18 mouse cellular contexts compared by ENCODE assay signal in genomic region chr5:22999811-23000210, GRCm38 (mm10).
"Had no signal": no experiment of that assay in that cellular context is flagged by ENCODE, and none has a peak within 500 bp of the region (broad histone marks: within the 10 kb centered on the region; RNA-seq: fewer than 3 reads in every experiment).

No protein-coding gene starts in this region.

- H3K27ac ChIP-seq: kidney, embryonic 15.5 days; limb, embryonic 10.5 days; limb, embryonic 13.5 days; liver, embryonic 12.5 days; liver, embryonic 15.5 days; lung, embryonic 15.5 days; midbrain, embryonic 10.5 days; midbrain, embryonic 15.5 days had no signal

- H3K4me2 ChIP-seq: kidney, embryonic 15.5 days; limb, embryonic 13.5 days; liver, embryonic 12.5 days; liver, embryonic 15.5 days; lung, embryonic 15.5 days; midbrain, embryonic 15.5 days had no signal

- H3K4me3 ChIP-seq: kidney, embryonic 15.5 days; limb, embryonic 10.5 days; limb, embryonic 13.5 days; liver, embryonic 12.5 days; liver, embryonic 15.5 days; lung, embryonic 15.5 days; megakaryocyte, embryonic 14.5 days; midbrain, embryonic 10.5 days; midbrain, embryonic 15.5 days had no signal

- H3K9me3 ChIP-seq: kidney, embryonic 15.5 days; limb, embryonic 10.5 days; limb, embryonic 13.5 days; liver, embryonic 12.5 days; liver, embryonic 15.5 days; lung, embryonic 15.5 days; megakaryocyte, embryonic 14.5 days; midbrain, embryonic 10.5 days; midbrain, embryonic 15.5 days had no signal

- ATAC-seq: liver, embryonic 12.5 days; midbrain, embryonic 15.5 days had no signal

- H3K9ac ChIP-seq: kidney, embryonic 15.5 days; limb, embryonic 13.5 days; liver, embryonic 12.5 days; liver, embryonic 15.5 days; lung, embryonic 15.5 days; midbrain, embryonic 15.5 days had no signal

- H3K27me3 ChIP-seq: kidney, embryonic 15.5 days; limb, embryonic 13.5 days; liver, embryonic 12.5 days; liver, embryonic 15.5 days; lung, embryonic 15.5 days; megakaryocyte, embryonic 14.5 days; midbrain, embryonic 15.5 days had no signal

- H3K36me3 ChIP-seq: kidney, embryonic 15.5 days; limb, embryonic 10.5 days; limb, embryonic 13.5 days; liver, embryonic 12.5 days; liver, embryonic 15.5 days; lung, embryonic 15.5 days; midbrain, embryonic 10.5 days; midbrain, embryonic 15.5 days had no signal

- H3K4me1 ChIP-seq: kidney, embryonic 15.5 days; limb, embryonic 10.5 days; limb, embryonic 13.5 days; liver, embryonic 12.5 days; liver, embryonic 15.5 days; lung, embryonic 15.5 days; megakaryocyte, embryonic 14.5 days; midbrain, embryonic 10.5 days; midbrain, embryonic 15.5 days had no signal

- DNase-seq: kidney, adult 8-10 months; kidney, postnatal 10 days; kidney, postnatal 36 days; liver; lung, adult 18-20 months; lung, postnatal 10 days; lung, postnatal 36 days; thymus, adult 18-20 months; thymus, postnatal 25 days had no signal
